Mouse (Mus musculus): ENCODE data around the gene Fam72a.
A peak's percentile ranks its signal among the peaks of the same experiment; 100 is the strongest.
"Not testable (repeated sequence)": the region's sequence is repeated elsewhere in the genome, so short reads cannot be mapped to it uniquely, and the experiment has no call there.

Gene Fam72a

DNA sequence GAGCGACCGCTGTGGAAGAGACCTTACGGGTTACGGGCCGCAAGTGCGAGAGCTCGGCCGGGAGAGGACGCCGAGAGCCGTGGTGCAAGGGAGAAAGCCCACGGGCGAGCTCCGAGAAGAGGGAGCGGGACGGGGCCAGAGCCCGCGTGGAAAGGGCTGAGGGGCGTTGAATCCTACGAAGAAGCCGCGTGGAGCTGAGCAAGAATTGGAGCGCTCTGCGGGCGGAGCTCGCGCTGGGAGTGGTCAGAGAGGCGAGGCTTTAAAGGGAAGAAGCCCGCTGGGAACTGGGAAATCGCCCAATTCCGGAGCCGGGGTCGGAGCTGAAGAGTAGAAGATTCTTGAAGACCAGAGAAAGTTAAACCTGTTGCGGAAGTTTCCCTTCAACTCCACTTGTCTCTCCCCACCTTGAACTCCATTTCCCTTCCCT is 391 bp downstream of the Fam72a start:
- DNase-seq: peak; percentile 24

DNA sequence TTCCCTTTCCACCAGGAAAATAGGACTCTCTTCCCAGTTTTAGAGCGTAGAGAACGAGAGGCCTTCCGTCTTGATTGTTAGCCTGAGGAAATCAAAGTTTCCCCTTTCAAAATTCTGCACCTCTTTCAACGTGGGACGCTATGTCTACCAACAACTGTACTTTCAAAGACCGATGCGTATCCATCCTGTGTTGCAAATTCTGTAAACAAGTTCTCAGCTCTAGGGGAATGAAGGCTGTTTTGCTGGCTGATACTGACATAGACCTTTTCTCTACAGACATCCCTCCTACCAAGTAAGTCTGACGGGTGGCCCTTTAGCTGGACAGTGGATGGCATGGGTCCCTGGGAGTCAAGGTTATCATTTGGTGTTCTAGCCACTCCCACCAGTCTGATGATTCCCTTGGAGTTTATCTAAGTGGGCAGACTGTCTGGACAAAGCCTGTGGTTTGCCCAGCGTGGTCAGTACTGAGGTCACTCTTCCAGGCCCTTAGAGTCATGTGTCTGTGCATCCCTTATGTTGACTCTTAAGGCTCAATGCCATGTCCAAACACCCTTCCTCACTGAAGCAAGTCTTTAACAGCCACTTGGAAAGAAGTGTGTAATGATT is 961 bp downstream of the Fam72a start:
- DNase-seq: no peak

DNA sequence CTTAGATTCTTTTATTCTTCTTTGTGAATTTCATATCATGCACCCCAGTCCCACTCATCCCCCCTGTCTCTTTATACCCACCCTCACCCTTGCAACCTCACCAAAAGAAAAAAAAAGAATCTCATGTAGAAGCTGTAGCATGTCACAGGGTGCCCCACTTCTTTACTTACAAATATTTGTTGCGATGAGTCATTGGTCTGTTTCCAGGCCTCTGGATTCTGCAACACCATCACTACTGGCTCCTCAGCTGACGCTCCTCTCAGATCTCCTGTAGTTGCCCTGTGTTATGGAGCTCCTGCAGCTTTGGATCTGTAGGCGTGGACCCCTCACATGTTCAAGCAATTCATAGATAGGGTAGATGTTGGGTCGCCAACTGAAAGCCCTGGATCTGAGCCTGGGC is 12.1 kb downstream of the Fam72a start:
- no peak for DNase-seq

DNA sequence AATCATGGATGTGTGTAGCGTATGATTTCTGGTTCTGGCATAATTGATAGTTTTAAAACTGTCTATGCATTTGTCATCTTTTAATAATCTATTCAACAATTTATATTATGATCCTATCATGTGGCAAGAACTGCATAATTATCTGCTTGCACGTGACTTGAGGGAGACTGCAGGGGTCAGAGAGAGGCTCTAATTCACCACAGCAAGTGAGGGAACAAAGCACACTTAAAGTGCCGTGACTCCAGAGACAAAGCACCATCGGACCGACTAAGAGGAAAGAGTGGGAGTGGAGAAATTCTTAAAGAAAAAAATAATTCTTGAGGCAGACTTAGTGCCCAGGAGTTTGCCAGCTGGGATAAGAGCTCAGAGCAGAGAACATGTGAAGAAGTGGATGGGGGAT is 13.1 kb downstream of the Fam72a start:
- no peak for DNase-seq

DNA sequence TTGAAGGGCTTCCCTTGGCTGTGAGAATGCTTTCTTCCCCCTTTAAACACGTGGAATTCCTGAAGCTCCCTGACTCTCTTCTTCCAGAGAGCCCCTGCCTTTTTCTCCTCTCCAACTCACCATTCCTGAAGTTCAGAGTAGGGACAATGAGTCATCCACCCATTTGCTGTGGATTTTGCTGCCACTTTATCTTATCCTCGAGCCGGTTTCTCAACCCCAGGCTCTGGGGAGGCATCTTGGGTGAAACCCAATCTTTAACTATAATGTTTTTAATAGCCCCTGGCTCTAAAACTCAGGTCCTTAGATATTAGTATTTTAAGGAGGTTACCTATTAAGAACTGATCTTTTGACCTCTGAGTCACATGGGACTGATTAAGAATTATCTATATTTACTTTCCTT is 13.7 kb downstream of the Fam72a start:
- DNase-seq: no peak

DNA sequence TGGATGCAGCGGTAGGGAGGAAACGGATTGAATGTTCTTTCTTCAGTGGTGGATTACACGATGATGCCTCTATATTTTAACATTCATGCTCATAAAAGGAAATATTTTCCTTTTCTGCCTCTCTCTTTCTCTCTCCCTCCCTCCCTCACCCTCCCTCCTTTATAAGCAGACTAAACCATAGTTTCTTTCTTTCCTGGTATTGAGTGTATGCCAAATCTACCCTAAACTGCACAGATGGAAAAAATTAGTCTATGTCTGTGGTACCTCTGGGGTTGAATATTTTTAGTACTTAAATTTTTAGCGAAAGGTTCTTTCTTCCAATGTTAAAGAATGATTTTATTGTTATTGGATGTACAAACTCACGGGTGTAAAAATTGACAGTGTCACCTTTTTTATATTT is 14.2 kb downstream of the Fam72a start:
- no peak for DNase-seq

DNA sequence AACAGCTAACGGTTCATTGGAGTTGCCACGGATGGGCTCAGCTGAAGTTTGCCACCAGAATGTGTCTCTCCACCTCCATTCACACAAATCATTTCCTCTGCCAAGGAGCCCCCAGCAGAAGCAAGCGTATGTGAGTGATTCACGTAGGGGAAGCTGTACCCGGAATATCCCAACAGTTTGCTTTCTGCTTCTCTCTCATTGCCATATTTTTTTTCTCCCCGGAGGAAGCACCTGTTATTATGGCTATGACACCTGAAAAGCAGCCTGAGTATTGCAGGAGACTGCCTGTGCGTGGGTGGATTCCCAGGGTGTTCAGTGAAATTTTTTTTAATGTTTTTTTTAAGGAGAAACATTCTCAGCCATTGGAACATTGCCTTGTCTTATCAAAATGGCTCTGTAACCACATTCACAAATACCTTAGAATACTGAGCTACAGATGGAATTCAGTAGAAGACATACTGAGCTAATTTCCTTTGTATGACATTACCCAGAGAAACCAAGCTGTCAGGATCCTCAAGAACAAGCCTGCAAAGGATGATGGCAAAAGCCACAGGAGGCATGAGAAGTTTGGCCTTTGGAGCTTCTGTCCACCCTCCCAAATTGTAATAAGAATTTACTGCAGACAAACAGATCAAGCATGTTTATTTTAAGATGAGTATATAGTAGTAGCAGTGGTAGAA is 16.3 kb downstream of the Fam72a start:
- peak; percentile 44 for DNase-seq

DNA sequence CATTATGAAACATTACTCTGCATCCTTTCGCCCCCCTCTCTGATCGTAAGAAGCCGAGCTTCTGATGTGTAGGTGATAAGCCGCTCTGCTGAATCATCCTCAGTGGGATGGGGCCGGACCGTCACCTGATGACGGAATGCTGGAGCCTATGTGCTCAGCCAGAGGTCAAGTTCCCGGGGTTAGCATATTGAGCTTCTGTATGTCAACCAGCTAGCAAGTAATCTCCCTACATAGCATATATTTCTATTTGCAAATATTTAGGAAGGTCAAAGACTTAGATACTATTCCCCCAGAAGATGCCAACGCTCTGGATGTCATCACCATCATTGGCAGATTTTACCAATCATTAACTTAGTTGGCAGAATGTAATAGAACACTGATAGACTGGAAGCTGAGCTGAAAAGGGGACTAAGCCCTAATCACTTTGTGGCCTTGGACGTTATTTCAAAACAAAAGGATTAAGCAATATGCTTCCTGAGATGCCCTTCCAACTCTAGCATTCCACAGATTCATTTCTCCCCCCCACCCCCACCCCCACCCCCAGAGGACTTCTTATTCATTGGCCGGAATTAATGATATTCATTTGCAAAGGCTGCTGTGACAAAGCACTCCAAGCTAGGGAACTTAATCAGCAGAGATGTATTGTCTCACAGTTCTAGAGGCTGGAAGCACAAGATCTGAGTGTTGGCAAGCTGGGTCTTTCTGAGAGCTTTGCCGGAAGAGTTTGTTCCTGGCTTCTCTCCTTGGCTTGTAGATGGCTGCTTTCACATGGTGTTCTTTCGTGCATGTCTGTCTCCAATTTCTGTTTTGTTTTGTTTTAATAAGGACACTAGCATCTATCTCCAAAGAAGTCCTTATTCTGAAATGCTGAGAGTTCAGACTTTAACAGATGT is 19.3 kb downstream of the Fam72a start:
- DNase-seq: no peak

DNA sequence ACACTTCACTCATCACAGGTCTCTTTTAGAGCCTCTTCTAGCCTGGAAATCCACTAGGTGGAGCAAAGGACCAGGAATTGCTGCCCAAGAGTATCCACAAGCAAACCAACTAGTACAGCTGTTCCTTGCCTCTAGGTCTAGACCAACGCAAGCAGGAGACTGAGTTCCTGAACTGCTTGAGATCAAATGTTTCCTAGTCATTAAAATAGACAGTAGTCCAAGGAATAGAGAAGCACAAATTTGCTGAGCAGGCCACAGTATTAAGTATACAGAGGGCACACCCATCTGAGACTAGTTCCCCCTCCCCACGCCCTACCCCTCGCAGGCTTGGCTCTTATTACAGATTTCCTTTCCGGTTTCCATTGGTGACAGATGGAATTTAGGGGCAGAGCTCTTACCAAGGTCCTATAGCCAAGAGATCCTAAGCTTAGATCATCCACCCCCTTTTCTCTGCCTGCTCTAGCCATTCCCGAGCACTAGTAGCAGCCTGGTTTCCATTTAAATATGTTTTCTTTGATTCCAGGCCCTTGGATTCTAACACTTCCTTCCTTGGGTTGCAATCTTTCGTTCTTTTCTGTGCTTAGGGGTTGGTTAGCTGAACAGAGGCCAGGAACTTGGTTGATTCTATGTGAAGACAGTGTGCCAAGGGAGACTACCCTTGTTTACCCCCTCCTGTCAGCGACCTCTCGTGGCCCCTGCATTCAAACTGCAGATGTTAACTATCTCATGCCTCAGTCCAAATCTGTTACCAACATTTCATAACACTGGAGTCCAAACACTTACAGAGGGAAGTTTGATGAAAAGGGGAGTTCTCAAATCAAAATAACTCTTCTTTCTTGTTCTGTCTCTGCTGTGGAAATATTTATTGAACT is 21.0 kb downstream of the Fam72a start:
- no peak for DNase-seq

DNA sequence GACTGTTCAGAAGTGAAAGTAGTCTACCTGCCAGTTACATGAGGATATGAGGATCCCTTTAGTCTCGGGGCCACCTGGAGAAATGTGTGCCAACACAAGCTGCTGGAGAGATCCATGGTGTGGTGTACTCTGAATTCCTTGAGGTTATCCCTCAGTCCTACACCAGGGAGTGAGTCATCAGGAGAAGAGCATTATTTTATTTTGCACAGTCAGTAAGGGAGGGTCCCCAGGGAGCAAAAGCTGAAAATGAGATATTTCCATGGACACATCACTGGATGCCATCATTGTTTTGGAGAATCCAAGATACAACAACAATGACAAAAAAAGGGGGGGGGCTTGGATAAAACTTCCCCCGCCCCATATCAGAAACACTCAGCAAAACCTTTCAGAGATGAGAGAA is 24.3 kb downstream of the Fam72a start:
- no peak for DNase-seq

DNA sequence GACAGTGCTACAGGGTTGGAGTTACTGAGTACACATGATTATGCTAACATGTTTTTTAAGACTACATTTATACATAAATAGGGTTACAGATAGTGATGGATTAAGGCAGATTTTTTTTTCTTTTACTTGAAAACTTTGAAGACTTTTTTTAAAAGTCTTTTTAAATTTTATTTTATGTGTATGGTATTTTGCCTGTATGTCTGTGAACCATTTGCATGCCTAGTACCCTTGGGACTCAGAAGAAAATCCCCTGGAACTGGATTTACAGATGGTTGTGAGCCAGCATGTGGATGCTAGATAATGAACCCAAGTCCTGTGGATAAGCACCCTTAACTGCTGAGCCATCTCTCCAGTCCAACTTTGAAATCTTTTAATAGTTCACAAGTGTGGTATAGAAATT is 25.7 kb downstream of the Fam72a start:
- DNase-seq: no peak

DNA sequence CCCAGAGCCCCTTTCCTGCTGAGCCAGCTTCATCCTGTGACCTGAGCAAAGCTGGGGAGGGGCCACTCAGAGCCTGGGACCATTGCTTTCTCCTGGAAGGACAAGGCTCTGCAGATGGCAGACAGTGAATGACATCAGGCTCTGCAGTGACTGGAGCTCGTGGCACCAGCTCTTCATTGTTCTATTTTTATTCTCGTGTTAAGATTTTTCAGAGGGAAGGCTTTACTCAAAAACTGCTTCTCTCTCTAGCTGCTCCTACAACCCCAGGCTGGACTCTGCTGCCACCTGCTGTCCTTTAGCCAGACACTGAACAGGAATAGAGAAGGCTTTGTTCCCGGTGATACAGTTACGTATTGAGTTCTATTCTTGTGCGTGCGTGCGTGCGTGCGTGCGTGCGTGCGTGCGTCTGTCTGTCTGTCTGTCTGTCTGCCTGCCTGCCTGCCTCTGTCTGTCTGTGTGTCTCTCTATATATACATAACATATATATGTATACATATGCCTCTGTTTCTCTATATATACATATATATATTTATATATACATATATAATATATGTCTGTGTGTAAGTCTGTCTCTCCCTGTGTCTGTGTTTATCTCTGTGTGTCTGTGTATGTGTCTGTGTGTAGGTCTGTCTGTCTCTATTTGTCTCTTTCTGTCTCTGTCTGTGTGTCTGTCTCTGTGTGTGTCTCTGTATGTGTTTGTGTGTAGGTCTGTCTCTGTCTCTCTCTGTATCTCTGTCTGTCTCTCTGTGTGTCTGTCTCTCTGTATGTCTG is 27.5 kb downstream of the Fam72a start:
- DNase-seq: peak; percentile 69

DNA sequence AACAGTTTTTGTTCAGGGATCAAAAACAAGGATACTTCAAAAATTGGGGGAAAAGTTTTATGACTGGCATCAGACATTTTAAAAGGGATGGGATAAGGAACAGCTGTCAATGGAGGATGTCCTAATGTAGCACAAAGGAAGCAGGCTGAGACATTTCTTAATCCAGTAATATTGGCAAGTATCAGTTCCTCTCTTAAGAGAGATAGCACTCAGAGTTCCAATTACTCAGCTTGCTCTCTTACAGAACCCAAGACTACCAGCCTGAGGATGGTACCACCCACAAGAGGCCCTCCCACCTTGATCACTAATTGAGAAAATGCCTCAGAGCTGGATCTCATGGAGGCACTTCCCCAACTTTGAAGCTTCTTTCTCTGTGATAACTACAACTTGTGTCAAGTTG is 32.8 kb downstream of the Fam72a start:
- no peak for DNase-seq

DNA sequence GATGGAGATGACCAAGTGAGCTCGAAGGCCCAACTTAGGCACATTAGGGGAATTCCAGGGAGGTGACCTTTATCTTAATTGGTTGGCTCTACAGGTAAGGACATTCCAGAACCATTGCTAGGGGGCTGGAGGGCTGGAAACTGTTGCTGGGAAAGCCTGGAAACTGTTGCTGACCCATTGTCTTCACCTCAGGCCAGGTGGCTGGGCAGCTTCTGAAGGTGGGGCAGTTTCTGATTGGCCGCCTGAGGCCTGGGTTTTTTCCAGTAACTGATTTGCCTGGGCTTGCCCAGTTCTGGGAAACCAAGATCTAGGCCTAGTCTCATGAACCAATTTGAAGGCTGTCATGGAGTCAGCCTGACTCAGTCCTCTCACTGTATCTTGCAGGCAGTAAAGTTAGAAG is 34.4 kb downstream of the Fam72a start:
- DNase-seq: no peak

DNA sequence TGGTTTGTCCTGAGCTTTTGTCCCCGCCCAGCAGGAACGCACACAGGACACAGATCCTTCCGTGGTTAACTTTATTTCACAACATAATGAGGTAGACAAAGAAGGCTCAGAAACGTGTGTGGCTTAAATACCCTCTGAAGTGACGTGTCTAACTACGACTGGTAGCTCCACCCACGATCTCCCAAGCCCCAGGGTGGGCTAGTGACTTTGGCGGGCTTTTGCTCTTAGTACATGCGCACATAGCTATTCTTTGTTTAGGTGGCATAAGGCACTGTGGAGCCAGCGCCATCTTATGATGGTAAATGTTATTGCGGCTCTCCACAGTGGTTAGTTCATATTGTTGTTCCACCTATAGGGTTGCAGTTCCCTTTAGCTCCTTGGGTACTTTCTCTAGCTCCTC is 38.4 kb downstream of the Fam72a start:
- DNase-seq: not testable (repeated sequence)

DNA sequence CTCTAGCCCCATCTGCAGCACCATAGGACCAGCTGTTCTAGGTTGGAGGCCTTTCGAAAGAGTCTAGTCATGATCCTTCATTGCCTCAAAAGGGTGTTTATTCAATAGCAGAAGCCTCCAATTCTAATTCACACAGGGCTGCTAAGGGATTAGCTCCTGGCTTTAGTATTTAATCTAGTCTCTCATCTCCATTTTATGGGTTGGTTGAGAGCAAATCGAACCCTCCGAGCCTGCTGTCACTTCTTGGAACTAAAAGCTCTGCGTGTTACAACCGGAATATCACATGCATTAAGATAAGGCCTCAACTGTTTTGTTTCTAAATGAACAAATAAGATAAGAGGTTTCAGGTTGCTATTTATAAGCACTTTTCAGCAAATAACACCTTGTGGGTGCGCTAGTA is 42.0 kb downstream of the Fam72a start:
- no peak for DNase-seq

DNA sequence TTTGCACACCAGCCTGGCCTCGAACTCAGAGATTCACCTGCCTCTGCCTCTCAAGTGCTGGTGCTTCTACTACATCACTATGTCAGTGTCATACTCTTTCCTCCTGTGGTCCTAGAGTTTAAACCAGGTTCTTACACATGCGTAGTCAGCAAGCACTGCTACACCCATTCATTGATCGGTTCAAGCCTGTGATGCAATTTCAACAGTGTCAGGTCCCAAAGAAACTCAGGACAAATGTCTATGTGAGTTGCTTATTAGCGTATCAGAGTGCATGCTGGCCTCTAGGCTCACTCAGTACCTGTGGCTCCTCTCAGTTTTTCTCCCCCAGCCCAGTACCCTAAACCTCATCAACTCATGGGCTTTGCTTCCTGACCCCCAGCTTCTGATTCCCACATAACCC is 42.7 kb downstream of the Fam72a start:
- DNase-seq: no peak

DNA sequence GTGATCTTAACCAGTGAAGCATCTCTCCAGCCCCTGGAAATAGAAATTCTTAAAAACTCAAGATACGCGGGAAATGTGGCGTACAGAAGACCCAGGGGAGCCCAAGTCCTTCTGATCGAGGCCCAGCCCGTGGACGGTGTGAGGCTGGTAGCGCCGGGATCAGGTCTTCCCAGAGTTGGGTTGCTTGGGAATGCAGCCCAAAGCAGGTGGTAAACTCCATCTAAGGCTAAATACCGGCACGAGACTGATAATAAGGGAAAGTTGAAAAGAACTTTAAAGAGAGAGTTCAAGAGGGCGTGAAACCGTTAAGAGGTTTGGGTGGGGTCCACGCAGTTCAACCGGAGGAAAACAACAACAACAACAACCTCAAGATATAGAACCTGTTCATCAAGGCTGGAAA is 46.0 kb downstream of the Fam72a start:
- no peak for DNase-seq

DNA sequence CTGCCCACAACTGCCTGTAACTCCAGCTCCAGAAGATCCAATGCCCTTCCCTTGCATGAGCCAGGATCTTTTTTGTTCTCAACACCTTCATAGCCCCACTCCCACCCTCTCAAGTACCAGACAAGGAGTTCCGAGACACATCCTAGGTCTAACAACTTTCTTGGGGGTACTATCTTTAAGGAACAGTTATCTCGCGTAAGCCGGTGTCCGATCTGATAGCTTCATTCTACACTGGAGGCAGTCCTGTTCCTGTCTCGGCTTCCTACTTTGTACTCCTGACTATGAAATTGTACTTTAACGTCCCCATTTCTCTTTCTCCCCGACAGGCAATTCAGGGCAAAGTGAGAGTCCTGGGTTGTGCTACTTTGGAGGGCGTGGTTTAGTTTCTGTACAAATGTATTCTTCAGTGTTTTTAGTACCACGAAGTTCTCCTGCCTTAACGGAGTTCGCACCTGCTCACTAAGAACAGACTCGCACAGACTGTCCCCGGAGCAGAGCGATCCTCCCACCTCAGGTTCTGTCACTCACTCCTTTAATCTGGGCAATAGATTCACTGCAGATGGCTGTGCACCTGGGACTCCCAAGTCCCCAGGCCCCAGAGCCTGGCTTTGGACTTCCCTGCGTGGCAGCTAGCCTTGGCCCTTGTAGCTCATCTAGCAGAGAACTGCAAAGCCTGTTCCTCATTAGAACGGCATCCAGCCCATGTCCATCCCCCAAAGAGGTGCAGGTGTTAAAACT is 51.4 kb downstream of the Fam72a start:
- DNase-seq: peak; percentile 23

DNA sequence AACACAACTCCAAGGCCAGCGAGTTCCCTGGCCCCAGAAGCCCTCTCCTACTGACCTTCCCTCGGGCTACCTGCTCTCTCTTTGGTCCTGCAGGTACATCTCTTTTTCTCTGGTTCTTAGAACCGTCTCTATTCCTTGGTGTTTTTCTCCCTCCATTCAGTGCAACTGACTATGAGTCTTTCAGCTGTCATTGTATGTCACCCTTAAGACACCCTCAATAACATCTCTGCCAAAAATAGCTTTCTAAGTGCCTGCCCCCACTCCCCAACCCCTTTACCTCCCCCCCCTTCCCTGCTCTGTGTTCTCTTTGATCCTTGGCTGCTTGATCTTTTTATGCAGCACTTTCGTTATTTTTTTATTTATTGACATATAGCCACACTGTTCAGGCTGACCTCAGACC is 52.7 kb downstream of the Fam72a start:
- DNase-seq: no peak

DNA sequence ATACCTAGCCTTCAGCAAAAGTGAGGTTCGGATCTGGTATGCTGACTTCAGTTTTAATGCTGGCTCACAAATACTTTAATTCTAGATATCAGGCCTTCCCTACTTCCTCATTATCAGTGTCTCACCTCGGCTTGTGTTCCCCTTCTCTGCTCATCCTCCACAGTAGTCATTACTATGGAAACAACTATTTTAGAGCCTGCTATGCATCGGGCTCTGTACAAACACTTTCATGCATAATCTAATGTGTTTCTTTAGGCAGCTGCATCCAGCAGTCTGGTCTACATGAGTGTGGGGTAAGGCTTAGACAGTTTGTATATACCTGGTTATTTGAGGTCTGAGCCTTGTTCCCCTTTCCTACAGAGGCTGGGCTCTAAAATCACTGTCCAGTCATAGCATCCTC is 55.9 kb downstream of the Fam72a start:
- no peak for DNase-seq

DNA sequence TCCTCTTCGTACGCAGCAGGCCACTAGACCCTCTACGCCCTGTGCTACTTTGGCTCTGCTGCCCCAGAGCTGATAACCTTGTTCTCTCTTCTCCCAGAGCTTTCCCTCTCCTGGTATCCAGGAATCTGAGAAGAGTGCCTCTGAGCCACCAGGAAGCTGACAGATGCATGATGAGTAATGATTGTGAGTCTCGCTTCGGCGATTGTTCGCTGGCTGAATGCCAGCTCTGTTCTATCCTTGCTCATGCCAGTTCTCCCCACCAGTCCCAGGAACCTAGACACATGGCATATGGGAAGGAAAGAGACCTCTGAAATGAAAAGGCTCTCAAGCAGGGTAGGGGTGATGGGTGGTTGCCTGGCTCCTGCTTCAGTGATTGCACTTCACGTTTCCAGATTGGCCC is 59.1 kb downstream of the Fam72a start:
- peak; percentile 35 for DNase-seq
